Mouse (Mus musculus) mesoderm, embryonic 11.5 days (tissue): Measurements from ENCODE around the gene Itga5.

ENCODE experiments used
- DNase-seq: peaks from one replicate; pipeline ENCODE4 v3.0.0-alpha.2; 2012; ENCODE audit warnings: low read depth, low spot score

Itga5 gene

DNA sequence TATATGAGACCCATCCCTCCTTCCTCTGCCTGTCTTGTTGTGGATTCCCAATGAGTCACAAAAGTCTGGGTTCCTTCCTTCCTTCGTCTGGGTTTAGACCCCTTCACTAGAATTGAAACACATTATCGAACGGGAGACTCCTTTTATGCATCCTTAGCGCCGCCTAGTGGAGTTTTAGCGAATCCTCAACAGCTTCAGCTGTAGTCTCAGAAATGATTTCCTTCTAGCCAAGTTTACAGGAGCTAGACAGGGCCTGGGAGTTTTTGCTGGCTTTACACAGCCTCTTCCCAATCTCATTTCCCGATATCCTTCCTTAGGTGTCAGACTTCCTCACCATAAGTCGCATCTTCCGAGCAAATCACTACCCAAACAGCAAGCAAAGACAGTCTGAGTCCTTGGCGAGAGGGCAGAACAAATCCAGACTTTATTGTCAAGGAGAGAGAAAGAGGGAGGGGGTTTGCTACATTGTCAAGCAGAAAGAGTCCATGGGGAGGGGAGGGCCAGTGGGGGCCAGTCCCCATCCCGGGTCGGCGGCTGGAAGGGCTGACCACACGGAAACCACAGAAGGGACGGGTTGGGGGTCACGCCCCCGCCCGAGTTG is 53.0 kb downstream of the Itga5 start:
- peak; percentile 84 for DNase-seq

DNA sequence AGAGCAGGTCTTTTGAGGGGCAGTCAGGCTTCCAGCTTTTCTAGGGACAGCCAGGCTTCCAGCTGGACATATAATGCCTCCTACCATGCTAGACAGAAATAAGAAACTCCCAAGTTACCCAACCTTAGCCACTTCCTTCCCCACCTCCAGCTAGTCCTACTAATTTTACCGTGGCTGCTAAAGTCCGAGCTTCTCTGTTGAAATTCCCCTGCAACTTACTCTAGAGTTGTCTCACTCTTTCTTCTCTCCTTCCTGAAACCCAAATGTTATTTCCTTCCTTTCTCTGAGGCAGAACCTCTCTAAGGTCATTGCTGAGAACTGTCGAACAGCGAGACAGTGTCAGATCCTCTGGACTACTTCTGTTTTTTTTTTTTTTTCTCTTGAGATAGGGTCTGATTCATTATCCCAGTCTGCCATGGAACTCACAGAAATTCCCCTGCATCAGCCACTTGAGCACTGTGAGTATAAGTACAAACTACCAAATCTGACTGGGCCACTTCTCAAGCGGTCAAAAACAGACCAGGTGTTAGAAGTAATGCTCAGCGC is 56.1 kb downstream of the Itga5 start, which contains the start of gene Gpr84:
TSS of gene Gpr84 (minus strand) at position 248 of the 546 bp plus-strand sequence.
- no peak for DNase-seq

DNA sequence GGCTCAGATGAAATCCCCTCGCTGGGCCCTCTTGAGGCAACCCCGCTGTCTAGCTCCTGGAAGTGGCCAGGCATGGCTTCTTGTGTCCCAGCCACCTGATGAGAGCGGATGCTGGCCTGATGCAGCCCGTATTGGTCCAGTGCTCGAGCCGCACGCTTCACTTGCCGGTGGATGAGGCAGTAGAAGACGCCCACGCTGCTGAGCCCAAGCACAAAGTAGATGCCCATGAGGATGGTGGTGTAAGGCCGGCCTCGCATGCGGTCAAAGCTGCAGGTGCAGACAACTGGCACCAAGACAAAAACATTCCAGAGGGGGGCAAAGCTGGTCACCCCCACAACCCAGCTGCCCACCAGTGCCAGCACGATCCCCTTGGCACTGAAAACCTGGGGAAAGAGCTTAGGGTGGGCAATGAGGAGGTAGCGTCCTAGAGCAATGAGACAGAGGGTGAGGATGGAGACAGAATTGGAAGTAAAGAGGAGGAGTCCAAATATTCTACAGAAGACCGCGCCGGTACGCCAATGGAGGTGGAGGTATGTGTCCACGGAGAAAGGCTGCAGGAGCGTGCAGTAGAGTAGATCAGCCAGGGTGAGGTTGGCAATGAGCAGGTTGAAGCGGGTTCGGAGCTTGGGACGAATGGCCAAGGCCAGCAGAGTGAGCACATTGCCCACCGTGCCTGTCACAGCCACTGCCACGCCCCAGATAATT is 57.5 kb downstream of the Itga5 start:
- DNase-seq, result no peak

DNA sequence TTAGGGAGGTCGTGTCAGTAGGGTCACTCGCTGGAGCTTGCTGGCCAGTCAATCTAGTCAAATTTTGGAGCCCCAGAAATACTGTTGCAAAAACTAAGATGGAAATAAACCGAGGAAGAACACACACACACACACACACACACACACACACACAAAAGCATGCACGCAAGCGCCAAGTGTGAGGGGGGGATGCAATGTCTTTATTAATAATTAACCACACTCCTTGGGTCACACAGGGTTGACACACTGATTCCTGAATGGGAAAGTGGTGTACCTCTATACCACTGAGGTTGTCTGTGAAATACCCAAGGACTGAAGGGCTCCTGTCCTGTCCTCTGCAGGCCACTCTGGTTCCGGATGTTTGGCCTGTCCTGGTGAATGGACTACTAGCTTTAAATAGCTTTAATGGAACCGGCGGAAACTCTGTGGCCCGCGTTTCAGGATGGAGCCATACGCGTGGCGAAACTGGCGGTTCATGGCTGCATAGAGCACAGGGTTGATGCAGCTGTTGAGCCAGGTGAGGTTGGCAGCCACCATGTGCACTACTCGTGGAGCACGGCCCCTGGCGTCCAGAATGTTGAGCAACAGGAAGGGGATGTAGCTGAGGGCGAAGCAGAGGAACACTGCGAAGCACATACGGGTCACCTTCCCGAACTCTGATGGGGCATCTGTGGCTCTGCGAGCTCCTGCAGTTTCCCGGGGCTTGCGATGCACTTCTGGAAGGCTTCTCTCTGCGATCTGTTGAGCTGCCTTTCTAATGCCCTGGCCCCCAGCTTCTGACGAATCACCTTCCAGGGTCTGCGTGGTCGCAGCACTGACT is 58.3 kb downstream of the Itga5 start:
- no peak for DNase-seq

DNA sequence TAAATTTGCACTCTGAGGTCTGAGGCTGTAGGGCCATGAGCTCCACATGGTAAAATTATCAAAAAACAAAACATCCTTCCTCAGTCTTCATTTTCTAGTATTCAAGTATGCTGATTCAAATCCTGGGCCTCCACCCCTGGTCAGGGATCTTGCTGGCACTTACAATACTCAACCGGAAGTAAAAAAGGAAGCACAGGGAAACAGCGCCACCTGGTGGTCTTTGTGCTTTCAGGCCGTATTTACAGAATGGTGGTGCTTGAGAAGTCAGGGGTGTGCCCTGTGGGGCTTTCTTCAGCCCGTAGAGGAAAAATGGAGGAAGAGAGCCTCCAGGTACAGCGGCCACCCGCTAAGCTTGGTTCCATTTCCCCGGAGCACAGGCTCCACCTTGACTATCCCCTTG is 59.4 kb downstream of the Itga5 start:
- peak; percentile 97 for DNase-seq

DNA sequence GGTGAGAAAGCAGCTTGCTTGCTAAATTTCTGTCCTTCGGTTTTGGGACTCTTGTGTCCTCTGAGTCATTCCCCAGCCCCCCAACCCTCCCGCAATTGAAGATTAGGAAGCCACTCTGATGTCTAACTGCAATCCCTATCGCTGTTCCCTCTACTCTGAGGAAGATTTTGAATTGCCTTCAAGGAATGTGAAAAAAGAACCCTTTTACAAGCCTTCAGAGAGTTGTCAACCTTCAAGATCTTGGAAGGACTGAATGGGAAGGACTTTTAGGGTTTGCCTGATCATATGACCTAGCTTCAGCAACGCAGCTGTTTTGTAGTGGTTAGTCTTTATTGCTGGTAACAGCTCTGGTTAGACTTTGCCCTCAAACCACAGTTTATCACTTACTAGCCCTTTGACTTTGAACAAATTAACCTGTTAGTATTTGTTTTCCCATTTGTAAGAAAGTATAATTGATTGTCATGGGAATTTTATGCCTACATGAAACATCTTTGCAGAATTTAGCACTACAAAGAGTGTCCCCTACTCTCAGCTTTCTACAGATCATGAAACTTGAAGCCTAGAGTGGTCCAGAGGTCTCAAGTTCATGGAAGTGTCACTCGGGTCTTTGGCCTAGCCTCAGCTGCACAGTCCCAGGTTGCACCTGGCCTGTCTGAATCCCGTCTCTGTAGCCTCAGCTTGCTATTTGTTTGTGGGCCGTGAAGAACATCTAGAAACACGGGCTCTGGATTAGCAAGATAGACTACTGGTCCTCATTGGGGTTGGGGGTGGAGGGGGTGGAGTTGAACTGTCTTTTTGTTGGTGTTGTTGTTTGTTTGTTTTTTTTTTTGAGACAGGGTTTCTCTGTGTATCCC is 60.5 kb downstream of the Itga5 start:
- DNase-seq, result peak; percentile 45

DNA sequence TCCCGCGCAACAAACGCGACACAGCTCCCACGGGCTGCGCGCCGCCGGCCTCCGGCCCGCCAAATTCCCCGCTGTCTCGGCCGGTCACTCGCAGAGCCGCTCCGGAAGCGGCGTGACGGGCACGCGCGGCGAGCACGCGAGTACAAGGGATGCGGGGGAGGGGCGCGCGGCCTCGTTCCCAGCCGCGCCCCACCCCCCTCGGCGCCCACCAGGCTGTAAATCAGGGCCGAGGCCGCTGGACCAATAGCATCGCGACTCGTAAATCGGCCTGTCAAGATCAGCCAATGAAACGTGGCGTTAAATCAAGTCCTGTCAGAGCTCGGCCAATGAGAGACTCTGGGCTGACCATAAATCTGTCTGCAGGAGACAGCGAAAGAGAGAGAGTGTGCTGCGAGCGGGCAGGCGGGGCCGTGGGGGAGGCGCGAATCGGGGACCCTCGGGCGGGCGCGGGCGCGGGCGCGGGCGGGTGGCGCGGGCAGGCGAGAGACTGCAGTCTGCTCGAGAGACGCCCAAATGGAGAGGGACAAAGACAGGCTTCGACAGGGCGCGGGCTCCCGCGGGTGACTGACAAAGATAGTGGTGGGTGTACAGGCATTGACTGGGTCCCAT is 61.4 kb downstream of the Itga5 start:
- peak; percentile 99 for DNase-seq

DNA sequence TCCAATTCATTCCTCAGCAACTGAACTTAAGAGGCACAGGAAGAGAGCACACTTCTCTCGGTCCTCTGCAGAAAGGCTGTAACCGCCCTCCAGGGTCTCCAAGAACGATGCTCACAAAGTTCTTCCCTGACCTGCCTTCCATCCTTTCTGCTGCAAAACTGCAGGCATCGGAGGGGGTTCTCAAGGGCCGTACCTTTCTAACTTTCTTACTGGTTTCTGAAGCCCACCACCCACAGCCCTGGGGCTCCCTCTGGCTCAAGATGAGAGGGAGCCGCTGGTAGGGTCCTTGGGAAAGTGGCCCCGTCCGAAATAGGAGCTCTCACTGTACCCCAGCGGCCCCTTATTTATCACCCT is 62.0 kb downstream of the Itga5 start:
- DNase-seq, result no peak

DNA sequence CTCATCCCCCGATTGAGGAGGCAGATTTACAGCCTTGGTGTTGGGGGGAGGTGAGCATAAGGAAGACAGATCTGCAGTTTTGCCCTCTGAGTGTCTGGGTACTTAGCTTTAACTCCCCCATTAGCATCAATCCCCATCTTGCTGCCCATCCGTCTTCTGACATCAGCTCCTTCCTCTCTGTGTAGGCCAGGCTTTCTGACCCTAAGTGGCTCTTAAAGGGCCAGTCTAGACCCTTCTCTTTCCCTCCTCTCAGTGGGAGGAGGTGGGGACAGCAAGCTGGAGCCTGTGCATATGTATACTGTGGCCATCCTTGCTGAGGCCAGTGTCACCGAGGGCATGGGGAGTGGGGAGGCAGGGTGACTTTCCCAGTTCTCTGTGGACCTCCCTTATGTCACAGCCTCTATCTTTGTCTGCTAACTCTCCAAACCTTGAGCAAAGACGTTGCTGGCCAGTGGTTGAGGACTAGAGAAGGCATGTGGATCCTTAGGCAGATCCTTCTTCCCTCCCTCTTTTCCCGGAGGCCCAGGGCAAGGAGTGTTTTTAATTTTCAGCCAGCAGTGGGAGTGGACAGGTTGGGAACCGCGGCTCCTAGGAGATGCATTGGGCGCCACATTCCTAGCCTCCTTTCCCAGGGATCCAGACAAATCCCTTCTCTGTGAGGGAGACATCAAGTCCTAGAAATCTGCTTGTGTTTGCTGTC is 62.5 kb downstream of the Itga5 start:
- DNase-seq, result peak; percentile 81

DNA sequence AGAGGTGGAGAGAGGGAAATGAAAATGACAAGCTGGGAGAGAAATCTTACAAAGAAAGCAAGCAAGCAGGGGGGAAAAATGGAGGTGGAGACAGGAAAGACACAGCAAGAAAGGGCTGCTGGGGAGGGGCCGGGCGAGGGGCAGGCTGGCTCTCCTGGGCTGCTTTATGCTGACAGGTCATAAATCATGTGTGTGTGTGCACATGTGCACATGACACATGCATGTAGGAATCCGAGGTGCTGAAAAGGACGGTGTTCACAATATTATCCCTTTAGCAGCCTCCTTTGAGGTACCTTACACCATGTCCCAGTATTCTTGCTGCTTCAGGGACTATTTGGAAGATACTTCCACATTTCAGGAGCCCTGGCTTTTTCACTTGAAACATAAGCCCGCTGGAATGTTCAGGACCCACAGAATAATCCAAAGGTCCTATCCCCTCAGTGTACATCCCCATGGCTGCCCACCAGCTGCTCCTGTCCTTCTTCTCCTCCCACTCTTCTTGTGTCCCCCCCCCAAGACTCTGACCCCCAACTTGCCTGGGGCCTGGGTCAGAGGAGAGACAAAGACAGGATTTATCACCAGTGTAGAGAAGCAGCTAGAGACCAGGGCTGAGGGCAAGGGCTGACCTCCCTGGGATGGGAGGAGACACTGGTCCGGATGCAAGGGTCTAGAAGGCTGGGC is 64.1 kb downstream of the Itga5 start:
- DNase-seq, result peak; percentile 86

DNA sequence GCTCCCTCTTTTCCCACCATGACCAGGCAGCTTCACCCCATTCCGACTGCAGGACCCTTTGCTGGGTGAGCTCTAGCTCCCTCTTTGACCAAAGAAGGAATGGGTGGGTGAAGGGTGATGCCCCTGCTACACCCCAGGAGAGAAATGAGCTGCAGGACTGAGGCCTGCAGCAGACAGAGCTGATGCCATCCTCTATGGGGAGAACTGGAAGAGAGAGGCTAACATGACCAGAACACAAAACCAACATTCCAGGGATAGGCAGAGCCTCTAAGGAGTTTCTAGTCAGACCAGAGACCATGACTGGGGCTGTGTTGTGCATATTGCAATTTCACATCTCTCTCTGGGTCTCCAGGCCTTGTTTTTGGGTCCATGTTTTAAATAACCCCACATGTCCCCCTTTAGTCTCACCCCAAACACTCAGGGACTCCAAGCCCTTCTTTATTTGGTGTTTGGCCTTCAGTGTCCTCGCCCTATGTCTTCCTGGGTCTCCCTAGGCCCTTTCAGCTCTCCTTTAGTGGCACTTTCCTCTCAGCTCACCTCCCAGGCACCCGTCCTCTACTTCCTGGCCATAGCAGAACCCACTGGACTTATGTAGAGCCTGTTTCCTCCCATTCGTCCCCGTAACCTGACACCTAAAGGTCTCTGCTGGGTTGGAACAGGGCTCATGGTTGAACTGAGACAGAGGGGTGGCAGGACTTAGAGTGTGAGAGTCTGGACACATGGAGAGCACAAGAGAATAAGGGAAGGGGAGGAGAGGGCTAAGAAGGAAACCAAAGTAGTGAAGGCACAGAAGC is 64.8 kb downstream of the Itga5 start:
- DNase-seq, result no peak

DNA sequence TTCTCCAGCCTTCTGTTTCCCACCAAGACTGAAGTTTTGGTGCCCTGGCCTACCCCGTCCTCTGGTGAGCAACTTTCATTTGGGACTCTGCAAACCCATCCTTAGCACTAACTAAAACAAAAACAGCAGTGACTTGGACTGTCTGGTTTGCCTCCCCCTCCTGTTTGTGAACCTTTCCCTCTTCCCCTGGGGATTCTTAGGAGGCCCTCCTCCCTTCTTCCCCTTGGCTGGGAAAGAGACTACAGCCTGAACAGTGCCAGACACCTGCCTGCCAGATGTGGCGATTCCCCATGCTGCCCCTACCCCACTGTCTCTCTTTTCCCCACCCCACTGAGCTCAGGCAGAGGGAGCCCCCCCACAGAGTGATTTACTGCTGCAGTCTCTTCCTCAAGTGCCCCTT is 65.5 kb downstream of the Itga5 start:
- DNase-seq, result peak; percentile 91

DNA sequence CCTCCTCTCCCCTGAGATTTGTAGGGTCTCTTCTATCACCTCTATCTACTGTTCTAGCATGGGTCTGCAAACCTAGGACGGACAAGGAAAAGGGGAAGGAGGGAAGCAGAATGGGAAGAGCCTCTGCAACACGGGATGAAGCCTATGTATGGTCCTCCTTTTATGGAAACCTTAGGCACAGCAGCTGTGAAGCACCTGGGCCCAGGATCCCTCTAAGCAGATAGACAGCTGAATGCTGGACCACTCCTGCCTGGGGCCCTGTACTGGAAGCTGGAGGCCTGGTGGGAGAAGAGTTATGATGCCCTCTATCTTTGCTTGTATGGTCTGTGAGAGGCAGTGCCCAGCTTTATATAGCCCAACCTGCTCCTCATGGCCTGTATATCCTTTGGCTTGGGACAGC is 66.0 kb downstream of the Itga5 start:
- DNase-seq, result peak; percentile 70

DNA sequence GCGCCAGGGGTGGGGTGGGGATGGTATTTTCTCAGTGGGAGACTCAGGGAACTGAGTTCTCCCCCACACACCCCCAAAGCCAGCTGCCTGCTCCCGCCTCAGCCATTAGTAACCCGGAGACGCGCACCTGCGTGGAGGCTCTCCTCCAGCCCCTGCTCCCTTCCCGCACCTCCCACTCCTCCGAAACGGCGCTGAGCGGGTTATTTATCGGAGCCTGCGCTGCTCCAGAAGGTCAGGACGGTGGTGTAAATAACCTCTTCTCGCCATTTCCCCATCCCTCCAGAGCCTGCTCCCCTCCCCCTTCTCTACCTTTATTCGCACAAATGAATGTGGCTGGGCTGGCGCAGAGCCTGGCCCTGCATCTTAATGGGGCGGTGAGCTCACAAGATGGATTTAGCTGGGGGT is 66.5 kb downstream of the Itga5 start:
- DNase-seq, result peak; percentile 89

DNA sequence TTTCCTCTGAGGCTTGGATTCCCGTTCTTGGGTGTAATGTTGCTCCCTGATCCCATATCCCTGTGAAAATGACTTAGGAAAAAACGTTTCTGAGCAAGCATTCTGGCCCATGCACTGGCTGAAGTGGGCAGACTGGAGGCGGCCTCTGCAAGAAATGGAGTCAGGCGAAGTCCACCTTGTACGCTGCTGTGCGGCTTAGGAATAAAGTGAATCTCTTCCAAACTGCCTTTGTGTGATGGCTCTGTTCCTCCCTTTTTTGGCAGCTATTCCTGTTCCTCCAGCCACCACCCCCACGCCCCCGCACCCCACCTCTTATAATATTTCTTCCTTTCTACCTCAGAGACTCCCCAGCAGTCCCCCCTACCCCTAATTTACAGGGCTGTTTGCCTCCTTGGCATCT is 66.9 kb downstream of the Itga5 start:
- no peak for DNase-seq

DNA sequence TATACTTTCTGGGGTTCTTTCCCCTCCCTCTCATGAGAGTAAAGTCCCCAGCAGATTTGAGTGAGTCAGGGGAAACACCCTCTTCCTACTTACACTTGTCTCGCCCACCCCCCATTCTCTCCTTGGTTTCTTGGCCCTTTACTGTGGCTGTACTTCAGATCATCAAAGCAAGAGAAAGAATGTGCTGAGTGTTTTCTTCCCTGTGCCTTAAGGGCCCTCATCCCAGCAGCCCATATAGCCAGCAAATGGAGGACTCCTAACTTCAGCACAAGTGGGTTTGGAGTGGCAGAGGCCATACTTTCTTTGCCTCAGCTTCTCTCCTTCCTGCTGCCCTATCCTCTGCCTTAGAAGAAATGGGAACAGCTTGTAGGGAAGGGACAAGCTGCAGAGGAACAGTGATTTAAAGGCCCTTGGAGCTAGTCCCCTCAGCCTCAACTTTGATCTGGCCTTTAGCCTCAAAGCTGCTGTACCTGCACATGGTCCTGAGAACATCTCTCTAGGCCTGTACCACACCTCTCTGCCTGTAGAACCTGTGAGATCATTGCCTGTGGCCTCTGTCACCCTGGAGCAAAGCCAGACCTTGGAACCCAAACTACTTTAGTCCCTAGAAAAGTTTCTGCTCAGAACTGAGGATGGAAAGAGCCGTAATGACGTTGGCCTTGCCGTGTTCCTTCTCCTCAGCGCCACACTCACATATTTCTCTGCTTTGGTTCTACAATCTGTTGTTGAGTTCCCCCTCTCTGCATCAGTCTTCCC is 67.5 kb downstream of the Itga5 start:
- DNase-seq, result no peak

DNA sequence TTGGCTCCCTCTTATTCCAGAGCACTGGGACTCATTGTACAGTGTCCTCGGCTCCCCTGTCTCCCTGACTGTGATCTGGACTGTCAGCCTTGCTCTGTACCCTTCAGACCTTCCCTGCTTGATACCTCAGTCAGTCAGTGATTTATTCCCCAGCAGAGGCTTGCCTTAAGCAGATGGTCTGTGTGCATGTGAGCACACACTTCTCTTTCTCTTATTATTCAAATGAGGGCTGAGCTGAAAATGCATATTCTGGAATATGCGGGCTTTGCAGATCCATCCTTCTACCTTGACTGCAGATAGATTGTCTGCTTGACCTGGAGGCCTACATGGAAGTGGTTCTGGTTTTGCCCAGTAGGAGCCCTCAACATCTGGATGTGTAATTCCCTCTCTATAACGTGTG is 68.5 kb downstream of the Itga5 start:
- DNase-seq, result no peak

DNA sequence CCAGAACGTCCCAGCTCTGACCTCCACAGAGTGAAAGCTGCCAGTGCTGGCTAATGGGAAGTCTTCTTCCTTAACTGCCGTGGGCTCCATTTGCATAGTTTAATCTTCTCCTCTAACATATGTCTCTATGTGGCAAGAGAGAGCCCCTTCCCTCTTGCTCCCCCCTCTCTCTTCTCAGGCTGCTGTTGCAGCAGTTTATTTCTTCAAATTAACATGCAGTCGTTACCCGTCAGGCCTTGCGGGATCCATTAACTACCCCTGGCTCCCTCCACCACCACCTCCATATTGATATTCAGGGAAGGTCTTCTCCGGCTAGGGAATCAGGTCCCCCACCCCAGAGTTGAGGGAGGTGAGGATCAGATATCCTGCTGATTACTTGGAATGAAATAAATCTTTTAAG is 69.2 kb downstream of the Itga5 start:
- no peak for DNase-seq
